Mouse (Mus musculus): ENCODE data around the gene Rgp1.
A peak's percentile ranks its signal among the peaks of the same experiment; 100 is the strongest.
"Not testable (repeated sequence)": the region's sequence is repeated elsewhere in the genome, so short reads cannot be mapped to it uniquely, and the experiment has no call there.

Rgp1 gene

DNA sequence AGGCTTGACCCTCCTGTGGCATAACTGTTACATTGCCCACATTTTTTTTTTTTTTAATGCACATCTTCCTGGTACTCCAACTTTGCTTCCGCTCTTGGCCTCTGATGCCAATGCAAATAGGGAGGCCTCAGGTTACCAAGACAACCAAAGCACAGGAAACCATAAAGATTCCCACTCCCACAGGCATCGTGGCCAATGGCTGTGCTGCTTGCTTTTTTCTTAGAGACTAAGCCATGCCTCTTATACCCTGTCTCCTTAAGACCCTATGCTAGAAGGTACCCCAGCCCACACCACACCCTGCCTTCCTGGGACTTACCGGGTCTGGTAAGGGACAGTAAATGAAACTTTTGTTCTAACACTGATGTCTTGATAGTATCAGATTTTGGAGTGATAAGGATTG is 14.9 kb downstream of the Rgp1 start:
- DNase-seq (ENCODE audit: low spot score): no peak

GRCm38 (mm10) chr4:43596597-43596996 is 18.1 kb downstream of the Rgp1 start:
- not testable (repeated sequence) for DNase-seq (ENCODE audit: low spot score)

- DNase-seq (ENCODE audit: low spot score): no peak
Measured at GRCm38 (mm10) chr4:43598200-43598599, 19.7 kb downstream of the Rgp1 start.

DNA sequence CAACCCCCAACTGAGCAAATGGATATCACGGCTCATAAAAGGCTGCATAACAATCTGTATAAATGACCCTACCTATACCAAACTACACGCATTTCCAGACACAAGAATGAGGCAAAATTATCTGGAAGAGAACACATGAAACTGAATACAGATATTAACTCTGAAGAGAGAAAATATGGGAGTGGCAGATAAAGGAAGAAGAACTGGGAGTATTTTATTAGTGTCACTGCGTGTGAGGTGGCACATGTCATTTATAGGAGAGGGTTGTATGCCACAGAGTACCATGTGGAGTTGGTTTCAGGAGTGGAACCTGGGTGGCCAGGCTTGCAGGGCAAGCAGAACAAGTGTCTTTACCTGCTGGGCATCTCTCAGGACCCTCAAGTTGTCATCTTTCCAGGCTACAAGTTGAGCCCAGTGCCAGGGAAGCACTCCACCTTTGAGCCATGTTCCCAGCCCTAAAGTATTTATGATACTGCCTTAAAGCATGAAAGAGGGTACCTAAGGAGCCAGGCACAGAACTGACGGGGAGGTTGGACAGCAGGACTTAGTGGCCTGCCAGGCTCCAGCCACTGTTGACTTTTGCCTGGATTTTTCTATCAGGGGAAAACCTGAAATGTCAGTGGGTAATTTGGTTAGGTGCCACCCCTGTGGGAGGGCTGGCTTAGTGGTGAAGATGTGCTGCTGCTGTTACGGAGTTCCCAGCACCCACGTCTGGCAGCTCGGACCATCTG is 20.3 kb downstream of the Rgp1 start:
- no peak for DNase-seq (ENCODE audit: low spot score)

- DNase-seq (ENCODE audit: low spot score): no peak
Measured at GRCm38 (mm10) chr4:43600195-43600934, 21.9 kb downstream of the Rgp1 start.

DNA sequence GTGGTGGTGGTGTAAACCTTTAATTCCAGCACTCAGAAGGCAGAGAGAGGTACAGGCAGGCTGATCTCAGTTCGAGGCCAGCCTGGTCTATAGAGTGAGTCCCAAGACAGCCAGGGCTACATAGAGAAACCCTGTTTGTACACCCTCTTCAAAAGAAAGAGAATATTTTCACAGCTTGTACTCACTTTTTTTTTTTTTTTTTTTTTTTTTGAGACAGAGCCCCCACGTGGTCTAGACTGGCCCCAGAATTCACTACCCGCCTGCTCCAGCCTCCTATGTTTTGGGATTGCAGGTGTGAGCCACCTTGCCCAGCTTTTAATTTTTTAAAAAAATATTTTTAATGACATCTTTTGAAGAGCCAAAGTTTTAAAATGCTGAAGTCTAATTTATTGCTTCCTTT is 25.6 kb downstream of the Rgp1 start:
- no peak for DNase-seq (ENCODE audit: low spot score)

GRCm38 (mm10) chr4:43604751-43605685 is 26.5 kb downstream of the Rgp1 start:
- no peak for DNase-seq (ENCODE audit: low spot score)

DNA sequence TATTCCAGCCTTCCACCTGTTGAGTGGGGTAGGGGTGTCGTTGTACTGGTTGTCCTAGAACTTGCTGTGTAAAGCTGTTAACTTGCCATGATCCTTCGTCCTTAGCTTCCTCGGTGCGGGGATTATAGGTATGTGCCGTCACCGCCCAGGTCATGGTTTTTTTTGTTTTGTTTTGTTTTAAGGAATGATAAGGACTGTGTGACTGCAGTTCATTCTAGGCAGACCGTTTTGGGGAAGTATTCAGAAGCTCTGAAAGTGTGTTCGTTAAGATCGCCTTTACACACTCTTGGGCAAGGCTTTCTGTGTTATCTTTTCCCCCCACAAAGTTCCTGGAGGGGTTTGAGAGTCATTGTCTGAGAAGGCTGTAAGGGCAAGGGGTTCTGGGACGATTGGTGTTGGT is 34.0 kb downstream of the Rgp1 start:
- no peak for DNase-seq (ENCODE audit: low spot score)

- DNase-seq (ENCODE audit: low spot score): no peak
Measured at GRCm38 (mm10) chr4:43613060-43613730, 34.7 kb downstream of the Rgp1 start.

- DNase-seq (ENCODE audit: low spot score): no peak
Measured at GRCm38 (mm10) chr4:43620146-43620778, 41.7 kb downstream of the Rgp1 start.

DNA sequence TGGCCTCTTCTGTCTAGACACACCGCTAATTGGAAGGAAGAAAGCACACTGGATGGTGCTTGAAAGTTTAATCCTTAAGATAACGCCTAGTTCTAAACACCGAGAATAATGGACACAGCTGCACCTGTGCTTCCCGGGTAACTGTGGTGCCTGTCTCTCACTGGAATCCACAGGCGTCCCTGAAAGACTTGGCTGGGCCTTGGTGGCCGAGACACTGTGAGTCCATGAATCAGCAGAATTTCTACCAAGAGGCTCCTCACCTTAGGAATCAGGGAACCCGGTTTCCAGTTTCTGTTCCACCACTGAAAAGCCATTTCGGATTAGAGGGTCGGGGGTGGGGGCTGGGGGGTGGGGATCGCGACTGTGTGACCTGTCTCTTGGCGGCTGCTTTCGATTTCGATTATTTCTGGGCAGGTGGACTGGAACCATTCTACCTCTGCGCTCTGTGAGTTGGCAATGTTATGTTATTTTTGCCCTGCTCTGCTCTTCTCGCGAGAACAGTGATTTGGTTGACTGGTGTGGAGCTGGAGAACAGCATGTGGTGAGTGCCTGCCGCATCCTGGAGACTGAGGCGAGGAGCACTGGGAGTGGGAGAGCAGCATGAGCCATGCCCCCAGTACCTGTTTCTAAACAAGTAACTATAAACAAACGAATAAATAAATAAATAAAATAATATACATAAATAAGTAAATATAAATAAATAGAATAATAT is 50.7 kb downstream of the Rgp1 start:
- no peak for DNase-seq (ENCODE audit: low spot score)

GRCm38 (mm10) chr4:43630030-43630581 is 51.6 kb downstream of the Rgp1 start:
- peak; percentile 80 for DNase-seq (ENCODE audit: low spot score)

- no peak for DNase-seq (ENCODE audit: low spot score)
Measured at GRCm38 (mm10) chr4:43630671-43631045, 52.1 kb downstream of the Rgp1 start.

DNA sequence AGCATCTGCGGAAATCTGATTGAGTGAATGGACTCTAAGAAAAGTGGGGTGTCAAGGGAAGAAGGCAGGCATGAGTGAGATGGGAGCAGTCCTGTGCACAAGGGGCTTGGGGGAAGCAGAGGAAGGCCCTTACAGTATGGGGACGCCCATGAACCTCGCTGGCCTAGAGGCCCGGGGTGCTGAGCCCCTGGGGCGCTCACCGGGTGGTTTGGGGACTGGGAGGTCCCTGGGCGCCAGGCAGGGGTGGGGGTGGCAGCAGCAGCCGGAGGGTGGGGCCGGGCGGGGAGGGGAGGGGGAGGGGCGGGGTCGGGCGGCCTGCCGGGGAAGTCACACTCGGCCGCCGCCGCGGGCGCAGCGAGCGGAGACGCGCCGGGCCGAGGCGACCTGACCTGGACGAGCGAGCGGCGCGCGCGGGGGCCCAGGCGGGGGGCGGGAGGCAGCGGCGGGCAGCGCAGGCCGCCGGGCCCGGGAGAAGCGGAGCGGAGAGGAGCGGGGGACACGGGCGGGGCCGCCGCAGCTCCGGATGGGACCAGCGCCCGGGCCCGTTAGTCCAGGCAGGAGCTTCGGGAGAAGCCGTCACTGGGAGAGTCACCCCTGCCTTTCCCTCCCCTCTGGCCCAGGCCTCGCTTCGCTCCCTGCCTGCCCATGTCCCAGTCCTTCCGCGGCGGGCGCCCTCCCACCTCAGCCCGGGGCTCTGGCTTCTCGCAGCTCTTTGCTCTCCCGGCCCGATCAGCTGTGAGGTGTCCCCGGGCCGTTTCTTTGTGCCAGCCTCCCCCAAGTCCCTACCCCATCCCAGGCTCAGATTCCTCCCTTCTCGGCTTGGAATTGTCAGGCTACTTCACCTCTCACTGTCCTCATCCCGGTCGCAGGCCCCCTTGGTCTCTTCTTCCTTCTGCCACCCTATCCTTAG is 52.8 kb downstream of the Rgp1 start, which contains the start of gene Npr2:
Gene Npr2, plus strand, starts transcription at position 890 of the 910 bp plus-strand sequence.
- DNase-seq (ENCODE audit: low spot score): no peak

DNA sequence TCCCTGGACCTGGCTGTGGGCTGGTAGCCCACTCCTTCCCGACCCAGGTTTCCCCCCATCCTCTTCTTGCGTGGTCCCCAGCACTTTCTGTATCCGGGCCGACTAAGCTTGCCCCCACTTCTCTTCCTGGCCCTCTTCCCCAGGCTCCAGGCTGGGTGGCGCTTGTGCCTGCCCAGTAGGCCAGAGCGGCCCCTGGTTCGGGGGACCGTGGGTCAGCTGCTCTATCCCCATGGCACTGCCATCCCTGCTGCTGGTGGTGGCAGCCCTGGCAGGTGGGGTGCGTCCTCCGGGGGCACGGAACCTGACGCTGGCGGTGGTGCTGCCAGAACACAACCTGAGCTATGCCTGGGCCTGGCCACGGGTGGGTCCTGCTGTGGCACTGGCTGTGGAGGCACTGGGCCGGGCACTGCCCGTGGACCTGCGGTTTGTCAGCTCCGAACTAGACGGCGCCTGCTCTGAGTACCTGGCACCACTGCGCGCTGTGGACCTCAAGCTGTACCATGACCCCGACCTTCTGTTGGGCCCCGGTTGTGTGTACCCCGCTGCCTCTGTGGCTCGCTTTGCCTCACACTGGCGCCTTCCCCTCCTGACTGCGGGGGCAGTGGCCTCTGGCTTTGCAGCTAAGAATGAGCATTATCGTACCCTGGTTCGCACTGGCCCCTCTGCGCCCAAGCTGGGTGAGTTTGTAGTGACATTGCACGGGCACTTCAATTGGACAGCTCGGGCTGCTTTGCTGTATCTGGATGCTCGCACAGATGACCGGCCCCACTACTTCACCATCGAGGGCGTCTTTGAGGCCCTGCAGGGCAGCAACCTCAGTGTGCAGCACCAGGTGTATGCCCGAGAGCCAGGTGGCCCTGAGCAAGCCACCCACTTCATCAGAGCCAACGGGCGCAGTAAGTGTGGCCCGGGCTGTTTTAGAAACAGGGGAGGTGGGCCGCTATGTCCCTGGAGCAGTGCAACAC is 53.7 kb downstream of the Rgp1 start:
- DNase-seq (ENCODE audit: low spot score): no peak

- no peak for DNase-seq (ENCODE audit: low spot score)
Measured at GRCm38 (mm10) chr4:43633296-43633695, 54.8 kb downstream of the Rgp1 start.

GRCm38 (mm10) chr4:43633736-43634135 is 55.2 kb downstream of the Rgp1 start:
- no peak for DNase-seq (ENCODE audit: low spot score)
